Mouse (Mus musculus): ENCODE results near the gene Ccp110.

GRCm38 (mm10) chr7:118742278-118742677 lies 29.9 kb downstream of the Ccp110 start:
- TF ChIP-seq CTCF (IDR thresholded peaks at IDR 0.05; ENCODE audit: extremely low read depth, insufficient read depth, low read length): no peak
- TF ChIP-seq POLR2A (IDR thresholded peaks at IDR 0.05; ENCODE audit: extremely low read depth, insufficient read depth, low read length): no peak

Data from cortical plate, adult 2 months (tissue).